Mouse (Mus musculus) MEL (cell line): ENCODE data around the gene Cog7. TPM values are rescaled to one million over a fixed set of nuclear protein-coding genes. Genes with fewer than 3 reads are reported as not detected.

ENCODE experiments used
- DNase-seq: peaks from one replicate; pipeline ENCODE4 v3.0.0; 2011; ENCODE audit warnings: low read depth, low spot score
- H3K27ac ChIP-seq: 2 replicates; pipeline ENCODE4 v1.5.1; 2012; ENCODE audit warnings: low read depth, mild to moderate bottlenecking, control low read depth, low read length, moderate library complexity; ENCODE audit not compliant: control insufficient read depth
- H3K27me3 ChIP-seq, 2 experiments: fragments of 150-350 bp in 1 of 2; sonication (generic) in 1 of 2; 2 replicates each; pipeline ENCODE4 v1.6.1; 2012; ENCODE audit warnings: low read length in 2 of 2, mild to moderate bottlenecking in 2 of 2, improper control_type of control experiment in 1 of 2, moderate library complexity in 1 of 2; ENCODE audit not compliant: insufficient read depth in 2 of 2, control insufficient read depth in 1 of 2
- H3K36me3 ChIP-seq, 2 experiments: 2 replicates each; pipeline ENCODE4 v1.6.1; 2012 to 2014; ENCODE audit warnings: low read length in 2 of 2, improper control_type of control experiment in 1 of 2, inconsistent platforms in 1 of 2, mild to moderate bottlenecking in 1 of 2; ENCODE audit not compliant: insufficient read depth in 2 of 2, control insufficient read depth in 1 of 2
- H3K4me1 ChIP-seq, 2 experiments: fragments of 150-350 bp in 1 of 2; sonication (generic) in 1 of 2; 2 replicates each; pipeline ENCODE4 v1.6.1; 2012; ENCODE audit warnings: low read length in 2 of 2, improper control_type of control experiment in 1 of 2, mild to moderate bottlenecking in 1 of 2; ENCODE audit not compliant: insufficient read depth in 2 of 2, control insufficient read depth in 1 of 2
- H3K4me3 ChIP-seq, 2 experiments: fragments of 150-350 bp in 1 of 2; sonication (generic) in 1 of 2; 2 replicates each; pipeline ENCODE4 v1.5.1; 2012; ENCODE audit warnings: low read depth in 2 of 2, low read length in 2 of 2, mild to moderate bottlenecking in 2 of 2, moderate library complexity in 2 of 2, control low read depth in 1 of 2, improper control_type of control experiment in 1 of 2; ENCODE audit not compliant: control insufficient read depth in 1 of 2, insufficient read depth in 1 of 2
- H3K79me2 ChIP-seq: 2 replicates; pipeline ENCODE4 v1.6.1; 2012; ENCODE audit warnings: mild to moderate bottlenecking, low read length, moderate library complexity; ENCODE audit not compliant: control insufficient read depth, poor library complexity, insufficient read depth
- H3K9ac ChIP-seq: 2 replicates; pipeline ENCODE4 v1.6.1; 2012; ENCODE audit warnings: low read depth, mild to moderate bottlenecking, control low read depth, low read length, moderate library complexity; ENCODE audit not compliant: control insufficient read depth, poor library complexity, severe bottlenecking
- H3K9me3 ChIP-seq: fragments of 150-350 bp; sonication (generic); replicated peaks from 2 replicates; pipeline ENCODE4 v1.6.1; 2012; ENCODE audit warnings: mild to moderate bottlenecking, low read length, improper control_type of control experiment, moderate library complexity; ENCODE audit not compliant: insufficient read depth
- BHLHE40 ChIP-seq: IDR thresholded peaks from 2 replicates; pipeline ENCODE4 v1.6.1; 2012; ENCODE audit warnings: low read depth, mild to moderate bottlenecking, inconsistent platforms, low read length, improper control_type of control experiment, borderline replicate concordance
- CHD1 ChIP-seq: IDR thresholded peaks from 2 replicates; pipeline ENCODE4 v1.6.1; 2012; ENCODE audit warnings: low read depth, mild to moderate bottlenecking, inconsistent platforms, low read length, improper control_type of control experiment
- CHD2 ChIP-seq: IDR thresholded peaks from 2 replicates; pipeline ENCODE4 v1.6.1; 2011; ENCODE audit warnings: low read length, improper control_type of control experiment
- CTCF ChIP-seq, 3 experiments: IDR thresholded peaks in 2 of 3; conservative IDR thresholded peaks in 1 of 3; 2 replicates each; pipeline ENCODE4 v1.5.1; 2011 to 2012; ENCODE audit warnings: low read length in 3 of 3, low read depth in 2 of 3, mild to moderate bottlenecking in 2 of 3, improper control_type of control experiment in 1 of 3, inconsistent platforms in 1 of 3, mixed read lengths in 1 of 3, moderate library complexity in 1 of 3; ENCODE audit not compliant: control insufficient read depth in 1 of 3, insufficient read depth in 1 of 3, poor library complexity in 1 of 3, severe bottlenecking in 1 of 3
- GABPA ChIP-seq: IDR thresholded peaks from 2 replicates; pipeline ENCODE4 v1.6.1; 2012; ENCODE audit warnings: low read depth, mild to moderate bottlenecking, inconsistent platforms, low read length, improper control_type of control experiment, moderate library complexity
- GATA1 ChIP-seq: IDR thresholded peaks from 2 replicates; pipeline ENCODE4 v1.6.1; 2011; ENCODE audit warnings: low read depth, low read length, improper control_type of control experiment
- HCFC1 ChIP-seq: IDR thresholded peaks from 2 replicates; pipeline ENCODE4 v1.6.1; 2012; ENCODE audit warnings: low read depth, mild to moderate bottlenecking, inconsistent platforms, low read length, improper control_type of control experiment, moderate library complexity
- JUND ChIP-seq: IDR thresholded peaks from 2 replicates; pipeline ENCODE4 v1.6.1; 2011; ENCODE audit warnings: low read depth, mild to moderate bottlenecking, improper control_type of control experiment, low read length
- MAFK ChIP-seq: IDR thresholded peaks from 2 replicates; pipeline ENCODE4 v1.6.1; 2011; ENCODE audit warnings: low read depth, mild to moderate bottlenecking, low read length, improper control_type of control experiment, borderline replicate concordance
- MAX ChIP-seq: IDR thresholded peaks from 2 replicates; pipeline ENCODE4 v1.6.1; 2011; ENCODE audit warnings: low read length, improper control_type of control experiment
- MEF2A ChIP-seq: IDR thresholded peaks from 2 replicates; pipeline ENCODE4 v1.6.1; 2014; ENCODE audit warnings: low read depth, mild to moderate bottlenecking, inconsistent platforms, low read length, improper control_type of control experiment; ENCODE audit not compliant: poor library complexity, insufficient replicate concordance, severe bottlenecking; ENCODE audit errors: extremely low read depth
- MYB ChIP-seq: IDR thresholded peaks from 2 replicates; pipeline ENCODE4 v1.6.1; 2011; ENCODE audit warnings: mild to moderate bottlenecking, low read depth, low read length, improper control_type of control experiment
- NELFE ChIP-seq: IDR thresholded peaks from 2 replicates; pipeline ENCODE4 v1.6.1; 2011; ENCODE audit warnings: low read depth, low read length, improper control_type of control experiment
- NRF1 ChIP-seq: IDR thresholded peaks from 2 replicates; pipeline ENCODE4 v1.6.1; 2014; ENCODE audit warnings: low read depth, mild to moderate bottlenecking, inconsistent platforms, low read length, improper control_type of control experiment, moderate library complexity; ENCODE audit not compliant: poor library complexity, insufficient read depth, severe bottlenecking
- POLR2A ChIP-seq, 2 experiments: IDR thresholded peaks; 2 replicates each; pipeline ENCODE4 v1.6.1; 2011 to 2012; ENCODE audit warnings: low read length in 2 of 2, mild to moderate bottlenecking in 2 of 2, control low read depth in 1 of 2, improper control_type of control experiment in 1 of 2, low read depth in 1 of 2, moderate library complexity in 1 of 2; ENCODE audit not compliant: control insufficient read depth in 1 of 2, insufficient read depth in 1 of 2, poor library complexity in 1 of 2
- POLR2AphosphoS5 ChIP-seq: IDR thresholded peaks from 2 replicates; pipeline ENCODE4 v1.6.1; 2012; ENCODE audit warnings: low read depth, borderline replicate concordance, mild to moderate bottlenecking, inconsistent platforms, low read length, moderate library complexity, mixed read lengths
- RCOR1 ChIP-seq: IDR thresholded peaks from 2 replicates; pipeline ENCODE4 v1.6.1; 2012; ENCODE audit warnings: low read depth, mild to moderate bottlenecking, inconsistent platforms, low read length, improper control_type of control experiment
- SIN3A ChIP-seq: IDR thresholded peaks from 2 replicates; pipeline ENCODE4 v1.6.1; 2012; ENCODE audit warnings: low read length, improper control_type of control experiment, inconsistent platforms
- SMC3 ChIP-seq: IDR thresholded peaks from 2 replicates; pipeline ENCODE4 v1.6.1; 2011; ENCODE audit warnings: low read depth, low read length, improper control_type of control experiment
- TAL1 ChIP-seq: IDR thresholded peaks from 2 replicates; pipeline ENCODE4 v1.6.1; 2012; ENCODE audit warnings: mild to moderate bottlenecking, inconsistent platforms, low read length, moderate library complexity, mixed read lengths
- TBP ChIP-seq: IDR thresholded peaks from 2 replicates; pipeline ENCODE4 v1.8.0; 2011; ENCODE audit warnings: low read depth, low read length, improper control_type of control experiment
- TCF12 ChIP-seq: IDR thresholded peaks from 2 replicates; pipeline ENCODE4 v1.6.1; 2014; ENCODE audit warnings: low read depth, mild to moderate bottlenecking, inconsistent platforms, low read length, improper control_type of control experiment, moderate library complexity
- UBTF ChIP-seq: IDR thresholded peaks from 2 replicates; pipeline ENCODE4 v1.6.1; 2012; ENCODE audit warnings: low read depth, mild to moderate bottlenecking, inconsistent platforms, low read length, improper control_type of control experiment, moderate library complexity, borderline replicate concordance; ENCODE audit not compliant: insufficient read depth
- USF1 ChIP-seq: IDR thresholded peaks from 2 replicates; pipeline ENCODE4 v1.6.1; 2014; ENCODE audit warnings: low read depth, mild to moderate bottlenecking, inconsistent platforms, low read length, improper control_type of control experiment, moderate library complexity
- ZMIZ1 ChIP-seq: IDR thresholded peaks from 2 replicates; pipeline ENCODE4 v1.6.1; 2012; ENCODE audit warnings: low read depth, mild to moderate bottlenecking, inconsistent platforms, low read length, improper control_type of control experiment, moderate library complexity
- ZNF384 ChIP-seq: IDR thresholded peaks from 2 replicates; pipeline ENCODE4 v1.6.1; 2012; ENCODE audit warnings: low read depth, mild to moderate bottlenecking, inconsistent platforms, low read length, improper control_type of control experiment
- polyA plus RNA-seq, 2 experiments: library from polyadenylated mRNA; stranded (reverse) in 1 of 2; unstranded in 1 of 2; fragments of >175 nt in 1 of 2; fragments of >200 nt in 1 of 2; gene quantifications; 2 replicates each; pipeline versions ENCODE4 v1.2.1 to v1.2.4; 2012; ENCODE audit warnings: low replicate concordance in 2 of 2, low read depth in 1 of 2; ENCODE audit not compliant: insufficient read length in 2 of 2, insufficient read depth in 1 of 2, missing spikeins in 1 of 2
- total RNA-seq: library from RNA; depleted of rRNA; stranded (reverse); fragments of 300-350 nt; gene quantifications from 2 replicates; pipeline ENCODE4 v1.2.3, GENCODE M21; 2012

Gene Cog7
- total and polyA plus RNA-seq, 3 experiments, result 17.1 to 21.2 TPM; not detected in 1

- Histone ChIP-seq H3K27me3 (no peaks in the 10 kb centered on the region), H3K4me1 (peaks cover 0 to 9% of the 10 kb centered on the region in 2 experiments; a peak in 2 of 4 replicates), H3K4me3 (no peak overlapping the region), H3K9ac (no peak overlapping the region), H3K27ac (no peak overlapping the region), H3K9me3 (no peaks in the 10 kb centered on the region), H3K36me3 (peaks cover 0 to 3% of the 10 kb centered on the region in 2 experiments; a peak in 3 of 4 replicates), H3K79me2 (no peaks in the 10 kb centered on the region)
- no peak for TF ChIP-seq JUND
- no peak for TF ChIP-seq SMC3
- no peak for TF ChIP-seq TAL1
- TF ChIP-seq USF1, result no peak
- no peak for TF ChIP-seq ZNF384
- no peak for TF ChIP-seq NRF1
- no peak for TF ChIP-seq CTCF (IDR thresholded peaks at IDR 0.05 in 2 of 3, conservative IDR thresholded peaks at IDR 0.05 in 1 of 3; ENCODE audit: control insufficient read depth in 1 of 3, insufficient read depth in 1 of 3, low read depth in 2 of 3, low read length in 3 of 3, poor library complexity in 1 of 3, severe bottlenecking in 1 of 3)
- no peak for TF ChIP-seq UBTF
- no peak for DNase-seq
Observed at GRCm38 (mm10) chr7:121939244-121939643, 42.3 kb downstream of the Cog7 start.

GRCm38 (mm10) chr7:121938124-121938891 is 43.2 kb downstream of the Cog7 start:
- Histone ChIP-seq H3K79me2 (no peaks in the 10 kb centered on the region), H3K27ac (no peak overlapping the region)
- no peak for DNase-seq
- TF ChIP-seq POLR2A (IDR thresholded peaks at IDR 0.05; ENCODE audit: control insufficient read depth in 1 of 2, insufficient read depth in 1 of 2, low read depth in 1 of 2, low read length in 2 of 2, poor library complexity in 1 of 2) (no peak), CHD1 (no peak), TBP (no peak), RCOR1 (no peak), MAFK (no peak), SIN3A (no peak), MEF2A (no peak), MYB (no peak), BHLHE40 (no peak), POLR2AphosphoS5 (no peak), ZMIZ1 (no peak), HCFC1 (no peak), MAX (no peak), TCF12 (no peak), USF1 (no peak), GATA1 (no peak), JUND (no peak), NELFE (no peak), CHD2 (no peak), GABPA (no peak)
- TF ChIP-seq, all 39 proteins: peak for 0
- H3K4me3 ChIP-seq, result no peak overlapping the region
- H3K27me3 ChIP-seq, result no peaks in the 10 kb centered on the region
- H3K9ac ChIP-seq, result no peak overlapping the region
- peaks cover 0 to 9% of the 10 kb centered on the region in 2 experiments; a peak in 2 of 4 replicates for H3K4me1 ChIP-seq
- H3K36me3 ChIP-seq, result peaks cover 0 to 3% of the 10 kb centered on the region in 2 experiments; a peak in 3 of 4 replicates
- no peaks in the 10 kb centered on the region for H3K9me3 ChIP-seq
